Mouse (Mus musculus) midbrain, embryonic 14.5 days (tissue): ENCODE results near the gene Acer2. TPM values are rescaled to one million over a fixed set of nuclear protein-coding genes. Genes with fewer than 3 reads are reported as not detected.
A peak's percentile ranks its signal among the peaks of the same experiment; 100 is the strongest.

Source experiments
- ATAC-seq: fragments of 200-750 bp; cut with Nextera tagmentation; 2 replicates; pipeline ENCODE4 v1.8.0; 2017; ENCODE audit warnings: moderate number of reproducible peaks, moderate library complexity; ENCODE audit not compliant: low FRiP score, low TSS enrichment
- DNase-seq: peaks from one replicate; pipeline ENCODE4 v3.0.0-alpha.2; 2015
- H3K27ac ChIP-seq: fragments of 300-500 bp; sonication (generic); replicated peaks from 2 replicates; pipeline ENCODE4 v1.5.1; 2014; ENCODE audit warnings: mild to moderate bottlenecking, low read depth, low read length, moderate library complexity
- H3K27me3 ChIP-seq: fragments of 300-500 bp; sonication (generic); 2 replicates; pipeline ENCODE4 v1.6.1; 2014; ENCODE audit warnings: low read length, control low read depth, mixed read lengths; ENCODE audit not compliant: control insufficient read depth, insufficient read depth
- H3K36me3 ChIP-seq: fragments of 300-500 bp; sonication (generic); 2 replicates; pipeline ENCODE4 v1.6.1; 2014; ENCODE audit warnings: low read length, control low read depth; ENCODE audit not compliant: control insufficient read depth, insufficient read depth
- H3K4me1 ChIP-seq: fragments of 300-500 bp; sonication (generic); 2 replicates; pipeline ENCODE4 v1.6.1; 2014; ENCODE audit warnings: mild to moderate bottlenecking, antibody characterized with exemption, low read length, control low read depth; ENCODE audit not compliant: control insufficient read depth, insufficient read depth
- H3K4me2 ChIP-seq: fragments of 300-500 bp; sonication (generic); 2 replicates; pipeline ENCODE4 v1.6.1; 2014; ENCODE audit warnings: mild to moderate bottlenecking, low read length, moderate library complexity
- H3K4me3 ChIP-seq: fragments of 300-500 bp; sonication (generic); replicated peaks from 2 replicates; pipeline ENCODE4 v1.5.1; 2014; ENCODE audit warnings: low read depth, low read length
- H3K9ac ChIP-seq: fragments of 300-500 bp; sonication (generic); replicated peaks from 2 replicates; pipeline ENCODE4 v1.6.1; 2014; ENCODE audit warnings: mild to moderate bottlenecking, low read length, moderate library complexity
- H3K9me3 ChIP-seq: fragments of 300-500 bp; sonication (generic); 2 replicates; pipeline ENCODE4 v1.6.1; 2016; ENCODE audit warnings: low read length, control low read depth, mixed read lengths; ENCODE audit not compliant: control insufficient read depth
- WGBS: fragments of 180-500 bp; shearing (Covaris S2); extraction: QIAGEN DNeasy Blood & Tissue Kit; methylation state at CpG from one replicate; pipeline ENCODE4 v1.1.7; 2014; 5-methylcytosine and 5-hydroxymethylcytosine counted together
- polyA plus RNA-seq: library from polyadenylated mRNA; unstranded; fragments of >200 nt; fragmentation: Nextera tagmentation; extraction: Ambion mirVana; gene quantifications from 2 replicates; pipeline ENCODE4 v1.2.1, GENCODE M21; 2014

The Acer2 gene
- polyA plus RNA-seq, 1 experiment from 2014 or later = 26.8 TPM

DNA sequence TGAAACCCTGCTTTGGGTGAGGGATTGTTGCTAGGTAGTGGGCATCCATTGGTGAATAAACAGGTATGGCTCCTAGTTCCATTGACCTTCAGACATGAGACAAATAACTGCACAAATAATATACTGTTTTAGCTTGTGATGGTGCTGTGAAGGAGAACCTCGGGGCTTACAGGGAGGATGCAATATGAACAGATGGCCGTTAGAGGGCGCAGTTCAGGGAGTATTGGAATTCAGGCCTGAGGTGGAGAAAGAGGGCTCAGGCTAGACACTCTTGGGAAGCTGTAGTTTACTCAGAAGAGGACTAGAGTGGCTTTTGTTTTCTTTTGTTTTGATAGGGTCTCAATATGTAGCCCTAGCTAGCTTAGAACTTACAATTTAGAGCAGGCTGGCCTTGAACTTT is 30.8 kb downstream of the Acer2 start:
- Histone ChIP-seq H3K4me2 (no peak overlapping the region), H3K27me3 (no peaks in the 10 kb centered on the region), H3K9me3 (no peaks in the 10 kb centered on the region), H3K9ac (no peak overlapping the region), H3K4me1 (no peaks in the 10 kb centered on the region), H3K36me3 (no peaks in the 10 kb centered on the region), H3K4me3 (no peak overlapping the region), H3K27ac (no peak overlapping the region)
- DNase-seq (no peak), ATAC-seq (no peak)
- 39% methylated on average over 3 of the region's 3 CpGs for WGBS

DNA sequence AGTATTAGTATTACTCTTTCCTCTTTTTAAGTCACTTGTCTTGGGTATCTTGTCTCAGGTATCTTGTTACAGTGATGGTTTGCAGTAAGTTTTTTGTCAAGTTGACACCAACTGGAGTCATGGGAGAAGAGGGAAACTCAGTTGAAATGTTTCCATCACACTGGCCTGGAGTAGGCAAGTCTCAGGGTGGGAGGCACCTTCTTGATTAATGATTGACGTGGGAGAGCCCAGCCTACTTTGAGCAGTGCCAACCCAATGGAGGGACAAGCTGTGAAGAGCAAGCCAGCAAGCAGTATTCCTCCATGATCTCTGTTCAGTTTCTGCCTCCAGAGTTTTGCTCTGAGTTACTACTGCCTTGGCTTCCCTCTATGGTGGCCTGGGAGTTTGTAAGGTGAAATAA is 31.7 kb downstream of the Acer2 start:
- no peak overlapping the region for H3K27ac ChIP-seq
- H3K4me1 ChIP-seq = no peaks in the 10 kb centered on the region
- WGBS = 76% methylated on average over 1 of the region's 1 CpGs
- no peak overlapping the region for H3K9ac ChIP-seq
- H3K9me3 ChIP-seq = no peaks in the 10 kb centered on the region
- H3K4me3 ChIP-seq = no peak overlapping the region
- no peak overlapping the region for H3K4me2 ChIP-seq
- H3K27me3 ChIP-seq = no peaks in the 10 kb centered on the region
- H3K36me3 ChIP-seq = no peaks in the 10 kb centered on the region
- ATAC-seq (no peak), DNase-seq (no peak)

DNA sequence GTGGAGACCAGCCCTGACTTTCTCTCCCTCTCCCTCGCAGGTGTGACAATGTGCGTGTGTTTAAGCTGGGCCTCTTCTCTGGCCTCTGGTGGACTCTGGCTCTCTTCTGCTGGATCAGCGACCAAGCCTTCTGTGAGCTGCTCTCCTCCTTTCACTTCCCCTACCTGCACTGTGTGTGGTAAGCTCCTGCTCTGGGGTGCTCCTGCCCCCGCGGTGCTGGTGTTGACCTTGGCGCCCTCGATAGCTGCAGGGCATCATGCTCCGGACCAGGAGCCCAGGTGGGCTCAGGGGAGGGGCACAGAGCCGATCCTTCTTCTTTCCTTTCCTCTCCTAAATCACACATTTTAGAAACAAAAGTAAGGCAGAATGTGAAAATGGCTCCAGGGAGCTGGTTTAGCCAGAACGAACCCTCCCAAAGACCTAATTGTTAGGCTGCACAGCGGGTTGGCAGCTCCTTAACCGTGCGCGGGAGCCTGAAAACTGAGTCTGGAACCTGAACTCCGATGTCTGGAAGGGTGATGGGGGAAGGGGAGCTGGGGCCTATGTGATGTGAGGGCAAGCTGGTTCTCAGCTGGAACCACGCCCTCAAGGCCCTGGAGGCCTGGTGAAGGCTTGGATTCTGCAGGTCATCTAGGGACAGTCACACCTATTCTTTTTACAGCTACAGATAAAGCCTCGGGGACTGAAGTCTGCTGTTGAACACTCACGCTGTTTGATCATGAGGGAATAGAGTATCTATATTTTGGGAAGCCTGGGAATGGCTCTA is 37.6 kb downstream of the Acer2 start:
- no peaks in the 10 kb centered on the region for H3K36me3 ChIP-seq
- ATAC-seq (no peak), DNase-seq (peak; percentile 4)
- no peak overlapping the region for H3K27ac ChIP-seq
- H3K4me2 ChIP-seq = no peak overlapping the region
- H3K4me1 ChIP-seq = no peaks in the 10 kb centered on the region
- no peaks in the 10 kb centered on the region for H3K27me3 ChIP-seq
- no peak overlapping the region for H3K9ac ChIP-seq
- H3K4me3 ChIP-seq = no peak overlapping the region
- WGBS = 20% methylated on average over 18 of the region's 18 CpGs
- H3K9me3 ChIP-seq = no peaks in the 10 kb centered on the region

DNA sequence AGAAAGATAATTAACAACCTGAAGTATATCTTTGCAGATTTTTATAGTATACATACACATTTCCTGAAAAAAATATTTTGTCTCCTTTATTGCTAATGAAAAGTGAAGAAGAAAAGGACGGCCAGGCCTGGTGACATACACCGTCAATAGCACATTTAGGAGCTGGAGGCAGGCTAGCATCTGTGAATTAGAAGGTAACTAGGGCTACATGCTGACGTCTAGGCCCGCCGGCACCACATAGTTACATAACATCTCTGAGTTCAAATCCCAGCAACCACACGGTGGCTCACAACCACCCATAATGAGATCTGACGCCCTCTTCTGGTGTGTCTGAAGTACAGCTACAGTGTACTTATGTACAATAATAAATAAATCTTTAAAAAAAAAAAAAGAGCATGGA is 38.6 kb downstream of the Acer2 start:
- Histone ChIP-seq H3K36me3 (no peaks in the 10 kb centered on the region), H3K4me3 (no peak overlapping the region), H3K27me3 (no peaks in the 10 kb centered on the region), H3K4me2 (no peak overlapping the region), H3K4me1 (no peaks in the 10 kb centered on the region), H3K27ac (no peak overlapping the region), H3K9ac (no peak overlapping the region), H3K9me3 (no peaks in the 10 kb centered on the region)
- no peak for DNase-seq
- no peak for ATAC-seq
- 74% methylated on average over 7 of the region's 7 CpGs for WGBS

DNA sequence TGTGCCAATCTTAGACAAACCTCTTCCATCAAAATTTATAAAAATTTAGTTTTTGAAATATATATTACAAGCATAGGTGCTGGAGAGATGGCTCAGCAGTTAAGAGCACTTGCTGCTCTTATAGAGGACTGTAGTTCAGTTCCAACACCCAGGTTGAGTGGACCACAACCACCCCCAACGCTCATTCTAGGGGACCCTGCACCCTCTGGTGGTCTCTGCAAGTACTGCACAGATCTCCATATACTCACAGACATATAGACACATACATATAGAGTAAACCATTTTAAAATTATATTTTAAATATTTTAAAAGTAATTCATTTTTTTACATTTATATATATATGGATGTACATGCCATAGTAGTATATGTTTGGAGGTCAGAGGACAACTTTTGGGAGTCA is 41.9 kb downstream of the Acer2 start:
- Histone ChIP-seq H3K4me2 (no peak overlapping the region), H3K4me3 (no peak overlapping the region), H3K4me1 (no peaks in the 10 kb centered on the region), H3K27ac (no peak overlapping the region), H3K27me3 (no peaks in the 10 kb centered on the region), H3K9ac (no peak overlapping the region), H3K36me3 (no peaks in the 10 kb centered on the region), H3K9me3 (no peaks in the 10 kb centered on the region)
- DNase-seq (no peak), ATAC-seq (no peak)
- WGBS = 60% methylated on average over 1 of the region's 1 CpGs

DNA sequence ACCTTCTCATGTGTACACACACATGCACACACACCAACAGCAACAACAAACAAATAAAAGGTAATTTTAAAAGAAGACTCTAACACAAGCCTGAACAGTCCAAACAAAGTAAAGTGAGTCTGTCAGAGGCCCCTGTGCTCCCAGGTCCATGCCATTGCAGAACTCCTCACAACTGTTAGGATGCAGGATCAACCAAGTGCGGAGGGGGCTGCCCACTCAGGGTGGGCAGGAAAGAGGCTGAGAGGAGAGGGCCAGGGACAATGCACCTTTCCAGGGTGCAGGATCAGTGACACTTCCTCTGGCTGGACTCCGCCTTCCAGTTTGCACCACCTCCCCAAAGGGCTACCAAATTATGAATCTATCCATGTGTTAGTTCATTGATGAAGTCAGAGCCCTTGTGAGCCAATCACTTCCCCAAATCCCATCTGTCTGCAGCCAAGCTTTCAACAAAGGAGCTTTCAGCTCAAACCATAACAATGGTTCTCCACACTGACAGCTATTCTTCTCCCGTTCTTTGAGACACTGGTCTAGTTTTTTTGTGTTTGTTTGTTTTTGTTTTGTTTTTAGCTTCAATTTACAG is 49.4 kb downstream of the Acer2 start:
- H3K9ac ChIP-seq = no peak overlapping the region
- 0 out of 2 replicates have a peak overlapping the region, but pooled peaks have one; percentile 26 for H3K27ac ChIP-seq
- no peak overlapping the region for H3K4me3 ChIP-seq
- H3K9me3 ChIP-seq = no peaks in the 10 kb centered on the region
- no peak overlapping the region for H3K4me2 ChIP-seq
- no peaks in the 10 kb centered on the region for H3K27me3 ChIP-seq
- ATAC-seq (no peak), DNase-seq (peak; percentile 15)
- 53% methylated on average over 3 of the region's 3 CpGs for WGBS
- H3K36me3 ChIP-seq = no peaks in the 10 kb centered on the region
- no peaks in the 10 kb centered on the region for H3K4me1 ChIP-seq

DNA sequence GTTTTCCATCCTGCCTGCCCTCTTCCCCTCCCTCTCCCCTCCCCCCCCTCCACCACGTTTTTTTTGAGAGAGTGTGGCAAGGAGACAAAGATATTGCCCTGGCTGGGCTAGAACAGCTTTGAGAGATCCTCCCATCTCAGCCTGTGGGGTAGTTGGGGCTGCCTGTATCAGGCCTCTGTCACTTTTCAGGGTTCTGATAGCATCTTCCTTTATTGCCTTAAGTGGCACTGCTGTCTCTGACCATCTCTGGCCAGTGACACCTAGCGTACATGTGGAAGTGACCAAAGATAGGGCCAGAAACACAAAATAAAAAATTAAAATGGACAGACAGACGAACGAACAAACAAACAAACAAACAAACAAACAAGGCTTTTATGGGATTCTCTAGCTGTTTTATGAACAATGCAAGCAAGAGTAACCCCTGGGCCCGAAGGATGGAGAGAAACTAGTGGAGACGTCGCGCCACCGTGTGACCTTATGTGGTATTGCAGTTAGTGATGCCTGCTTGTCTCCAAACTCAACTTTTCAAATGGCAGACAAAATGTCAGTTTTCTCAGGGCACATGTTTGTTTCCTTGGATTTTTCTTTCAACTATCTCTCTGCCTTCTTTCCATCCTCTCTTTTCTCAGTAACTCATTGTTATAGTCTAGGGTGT is 50.7 kb downstream of the Acer2 start:
- Histone ChIP-seq H3K9ac (no peak overlapping the region; the same call in 1 of the 2 replicates), H3K9me3 (no peaks in the 10 kb centered on the region), H3K4me3 (no peak overlapping the region), H3K27me3 (no peaks in the 10 kb centered on the region), H3K4me1 (no peaks in the 10 kb centered on the region), H3K4me2 (no peak overlapping the region), H3K27ac (0 out of 2 replicates have a peak overlapping the region, but pooled peaks have one; percentile 26), H3K36me3 (no peaks in the 10 kb centered on the region)
- DNase-seq (peak; percentile 92), ATAC-seq (peak; percentile 55; the same call in 1 of the 2 replicates)
- 10% methylated on average over 9 of the region's 9 CpGs for WGBS

DNA sequence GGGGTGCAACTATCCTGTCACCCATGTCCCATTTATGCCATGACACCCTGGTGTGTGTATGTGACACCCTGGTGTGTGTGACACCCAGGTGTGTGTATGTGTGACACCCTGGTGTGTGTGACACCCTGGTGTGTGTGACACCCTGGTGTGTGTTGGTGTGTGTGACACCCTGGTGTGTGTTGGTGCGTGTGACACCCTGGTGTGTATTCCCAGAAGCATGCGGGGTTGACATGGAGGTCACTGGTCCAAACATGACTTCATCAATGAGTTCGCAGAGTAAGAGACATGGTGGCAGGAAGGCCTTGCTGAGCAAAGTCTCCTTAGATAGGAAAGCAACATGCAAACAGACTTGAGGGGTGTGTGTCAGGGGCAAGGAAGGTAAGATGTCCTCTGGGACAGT is 52.8 kb downstream of the Acer2 start:
- Histone ChIP-seq H3K27ac (no peak overlapping the region), H3K9me3 (no peaks in the 10 kb centered on the region), H3K9ac (no peak overlapping the region), H3K4me1 (no peaks in the 10 kb centered on the region), H3K4me3 (no peak overlapping the region), H3K4me2 (no peak overlapping the region), H3K36me3 (no peaks in the 10 kb centered on the region), H3K27me3 (no peaks in the 10 kb centered on the region)
- DNase-seq (no peak), ATAC-seq (no peak)
- 88% methylated on average over 3 of the region's 3 CpGs for WGBS
